Mouse (Mus musculus) lung, adult 2 months (tissue): ENCODE data around the gene B4galt5. TPM values are rescaled to one million over a fixed set of nuclear protein-coding genes. Genes with fewer than 3 reads are reported as not detected.

Experiments used
- DNase-seq: peaks from one replicate; pipeline ENCODE4 v3.0.0; 2022
- H3K4me1 ChIP-seq: fragments of 200-500 bp; 2 replicates; pipeline ENCODE4 v1.6.1; 2011; ENCODE audit warnings: low read length; ENCODE audit not compliant: control insufficient read depth, insufficient read depth
- H3K4me3 ChIP-seq: fragments of 200-500 bp; replicated peaks from 2 replicates; pipeline ENCODE3; 2011; ENCODE audit warnings: low read depth, mild to moderate bottlenecking, control low read depth, low read length; ENCODE audit errors: extremely low read depth
- CTCF ChIP-seq: fragments of 200-500 bp; IDR thresholded peaks from 2 replicates; pipeline ENCODE4 v1.5.1; 2011; ENCODE audit warnings: mild to moderate bottlenecking, low read length, control low read depth; ENCODE audit not compliant: insufficient read depth
- POLR2A ChIP-seq: fragments of 200-500 bp; IDR thresholded peaks from 2 replicates; pipeline ENCODE4 v1.6.1; 2011; ENCODE audit warnings: low read depth, mild to moderate bottlenecking, control low read depth, low read length, borderline replicate concordance; ENCODE audit errors: extremely low read depth
- WGBS: fragments of 180-500 bp; shearing (Covaris S2); methylation state at CpG from one replicate; pipeline ENCODE4 v1.1.7; 2018; 5-methylcytosine and 5-hydroxymethylcytosine counted together
- polyA plus RNA-seq: library from polyadenylated mRNA; depleted of rRNA; stranded (reverse); fragments of >200 nt; gene quantifications from 2 replicates; pipeline ENCODE4 v1.2.3, GENCODE M21; 2012

The B4galt5 gene
- polyA plus RNA-seq, 1 experiment: 20.5 TPM

DNA sequence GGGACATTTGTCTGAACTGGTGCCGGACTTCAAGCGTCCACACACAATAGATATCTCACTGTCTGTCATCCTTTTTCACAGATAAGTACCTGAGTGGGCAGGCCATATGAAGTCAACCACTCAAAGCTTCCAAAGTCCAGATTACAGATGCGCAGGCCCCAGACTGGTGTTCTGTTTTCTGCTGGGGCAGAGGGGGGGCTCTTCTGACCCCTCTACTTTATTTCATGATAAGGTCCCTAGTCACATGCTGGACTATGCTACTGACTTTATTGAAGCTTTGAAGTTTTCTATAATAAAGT lies 11.8 kb downstream of the B4galt5 start:
- no peak overlapping the region for H3K4me3 ChIP-seq
- no peak for TF ChIP-seq POLR2A
- no peak for TF ChIP-seq CTCF
- DNase-seq: no peak
- peaks cover 16% of the 10 kb centered on the region for H3K4me1 ChIP-seq
- 41% methylated on average over 3 of the region's 3 CpGs for WGBS

DNA sequence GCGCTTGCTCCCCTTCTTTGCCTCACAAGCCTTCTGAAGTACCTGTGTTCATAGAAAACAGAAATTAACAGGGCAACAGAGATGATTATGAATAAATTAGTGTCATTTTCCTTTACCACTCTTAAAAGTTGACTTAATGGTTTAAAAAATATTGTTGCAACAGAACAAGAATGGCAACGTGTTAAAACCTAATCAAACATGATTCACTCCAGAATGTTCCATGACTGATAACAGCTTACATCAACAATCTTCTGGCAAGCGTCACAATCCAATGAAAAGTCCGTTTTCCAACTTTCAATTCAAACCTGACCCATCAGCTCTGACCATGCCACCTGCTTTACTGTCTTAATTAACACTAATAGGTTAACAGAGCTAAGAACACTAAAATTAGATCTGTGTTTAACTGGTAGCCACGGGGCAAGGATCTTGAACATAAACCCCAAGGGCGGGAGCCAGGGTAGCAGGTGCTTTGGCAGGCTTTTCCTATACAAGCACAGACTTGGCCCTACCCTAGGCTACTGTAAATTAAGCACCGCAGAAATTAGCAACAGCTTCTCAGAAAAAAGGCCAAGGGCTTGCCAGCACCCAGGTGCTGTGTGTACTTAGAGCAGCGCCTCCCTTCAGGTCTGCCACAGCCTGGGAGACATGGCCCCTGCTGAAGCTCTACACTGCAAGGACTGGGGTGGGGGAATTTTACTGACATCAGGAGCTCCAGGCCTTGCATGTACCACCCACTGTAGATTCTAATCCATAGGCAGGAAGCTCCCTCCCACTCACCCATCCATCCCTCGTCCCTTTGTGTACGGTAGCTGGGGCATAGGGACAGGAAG lies 12.4 kb downstream of the B4galt5 start:
- DNase-seq: no peak
- TF ChIP-seq POLR2A (no peak), CTCF (no peak)
- 35% methylated on average over 10 of the region's 10 CpGs for WGBS

DNA sequence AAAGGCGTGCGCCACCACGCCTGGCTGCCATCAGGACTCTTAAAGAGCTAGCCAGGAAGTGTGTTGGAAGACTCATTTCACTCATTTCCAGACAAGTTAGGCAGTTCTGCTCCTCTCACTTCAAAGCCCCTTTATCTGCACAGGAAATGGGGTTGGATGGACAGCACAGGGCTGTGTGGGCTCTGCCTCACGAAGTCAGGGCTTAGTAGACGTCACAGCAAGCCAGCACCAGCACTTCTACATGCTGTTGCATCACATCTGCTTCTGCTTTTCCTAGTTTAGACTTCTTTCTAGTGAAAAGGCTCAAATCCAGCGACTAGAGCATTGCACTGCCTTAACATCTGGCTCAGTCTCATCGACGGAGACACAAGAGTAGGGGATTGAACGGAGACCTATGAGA lies 13.9 kb downstream of the B4galt5 start:
- Histone ChIP-seq H3K4me3 (no peak overlapping the region), H3K4me1 (peaks cover 16% of the 10 kb centered on the region)
- no peak for DNase-seq
- TF ChIP-seq POLR2A: no peak
- no peak for TF ChIP-seq CTCF
- 62% methylated on average over 9 of the region's 9 CpGs for WGBS

More for the DNA sequence above, 12.4 kb downstream of the B4galt5 start:
- Histone ChIP-seq H3K4me3 (no peak overlapping the region), H3K4me1 (peaks cover 16% of the 10 kb centered on the region)

GRCm38 (mm10) chr2:167334312-167334711 lies 14.7 kb downstream of the B4galt5 start:
- 63% methylated on average over 4 of the region's 4 CpGs for WGBS
- TF ChIP-seq CTCF: no peak
- TF ChIP-seq POLR2A: no peak
- H3K4me3 ChIP-seq: no peak overlapping the region
- H3K4me1 ChIP-seq: peaks cover 16% of the 10 kb centered on the region
- DNase-seq: no peak

DNA sequence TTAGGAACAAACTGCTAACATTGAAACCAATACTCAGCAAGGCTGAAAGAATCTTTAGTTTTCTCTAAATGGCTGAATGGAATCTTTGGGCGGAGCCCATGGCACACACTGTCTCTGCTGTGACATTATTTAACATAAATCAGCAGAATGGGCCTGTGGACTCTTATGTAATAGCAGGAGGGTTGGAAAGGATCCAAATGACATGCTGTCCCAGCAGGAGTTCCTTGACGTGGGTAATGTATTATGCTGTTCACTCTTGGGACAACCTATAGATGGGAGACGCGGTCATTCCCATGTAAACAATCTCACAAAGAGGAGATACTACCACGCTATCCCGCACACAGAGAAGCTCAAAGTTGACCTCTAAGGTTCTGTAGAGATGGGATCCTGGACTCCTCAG lies 15.5 kb downstream of the B4galt5 start:
- no peak for DNase-seq
- TF ChIP-seq POLR2A: no peak
- TF ChIP-seq CTCF: no peak
- peaks cover 16% of the 10 kb centered on the region for H3K4me1 ChIP-seq
- no peak overlapping the region for H3K4me3 ChIP-seq
- 70% methylated on average over 6 of the region's 6 CpGs for WGBS

DNA sequence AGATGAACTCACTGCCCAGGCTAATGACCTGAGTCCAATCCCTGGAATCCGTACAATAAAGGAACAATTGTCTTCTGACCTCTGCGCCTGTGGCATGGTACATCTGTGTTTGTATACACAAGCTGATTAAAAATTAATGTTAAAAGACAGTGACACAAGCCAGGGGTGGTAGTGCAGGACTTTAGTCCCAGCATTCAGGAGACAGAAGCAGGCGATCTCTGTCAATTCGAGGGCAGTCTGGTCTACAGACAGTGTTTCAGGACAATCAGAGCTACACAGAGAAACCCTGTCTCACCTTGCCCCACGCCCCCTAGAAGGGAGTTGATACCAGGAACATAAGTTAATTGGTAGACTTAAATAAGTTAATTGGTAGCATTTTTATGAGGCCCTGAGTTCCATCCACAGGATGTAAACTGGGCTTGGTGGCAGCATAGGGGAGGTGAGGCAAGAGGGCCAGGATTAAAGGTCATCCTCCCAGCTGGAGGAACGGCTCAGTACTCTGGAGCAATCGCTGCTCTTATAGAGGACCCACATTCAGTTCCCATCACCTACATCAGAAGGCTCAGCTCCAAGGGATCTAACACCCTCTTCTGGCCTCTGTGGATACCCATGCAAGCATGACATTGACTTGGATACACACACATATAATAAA lies 16.5 kb downstream of the B4galt5 start:
- TF ChIP-seq CTCF (no peak), POLR2A (no peak)
- H3K4me1 ChIP-seq: peaks cover 16% of the 10 kb centered on the region
- no peak for DNase-seq
- WGBS: 67% methylated on average over 7 of the region's 7 CpGs
- H3K4me3 ChIP-seq: no peak overlapping the region

GRCm38 (mm10) chr2:167331432-167331921 lies 17.5 kb downstream of the B4galt5 start:
- no peak for DNase-seq
- WGBS: 21% methylated on average over 5 of the region's 5 CpGs
- Histone ChIP-seq H3K4me1 (peaks cover 12% of the 10 kb centered on the region), H3K4me3 (no peak overlapping the region)
- TF ChIP-seq CTCF (no peak), POLR2A (no peak)

DNA sequence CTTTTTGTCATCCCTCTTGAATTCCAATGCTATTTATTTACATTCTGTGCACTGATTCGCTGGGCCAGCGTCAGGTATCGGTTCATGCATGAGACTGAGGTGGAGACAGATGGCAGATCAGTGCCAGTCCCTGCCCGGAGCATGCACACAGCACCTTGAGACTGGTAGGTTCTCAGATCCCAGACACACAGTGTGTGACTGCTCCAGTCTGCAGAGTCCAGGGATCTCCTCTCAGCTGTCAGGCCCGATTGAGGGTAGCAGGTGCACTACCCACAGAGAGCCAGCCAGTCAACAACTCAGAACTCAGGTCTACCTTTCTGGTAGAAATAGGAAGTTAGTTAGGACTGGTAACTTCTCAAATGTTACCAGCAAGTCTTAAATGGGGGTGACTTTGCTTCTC lies 18.4 kb downstream of the B4galt5 start:
- TF ChIP-seq POLR2A: no peak
- no peak for TF ChIP-seq CTCF
- Histone ChIP-seq H3K4me3 (no peak overlapping the region), H3K4me1 (peaks cover 12% of the 10 kb centered on the region)
- WGBS: 74% methylated on average over 5 of the region's 5 CpGs
- DNase-seq: no peak

- DNase-seq: no peak
- 89% methylated on average over 9 of the region's 9 CpGs for WGBS
- no peak overlapping the region for H3K4me3 ChIP-seq
- H3K4me1 ChIP-seq: peaks cover 5% of the 10 kb centered on the region
- TF ChIP-seq CTCF: no peak
- TF ChIP-seq POLR2A: no peak
These were observed 19.3 kb downstream of the B4galt5 start for GRCm38 (mm10) chr2:167329478-167330262.
